Mouse (Mus musculus) kidney, adult 9 months (tissue): ENCODE measurements at regions not wholly inside any gene's neighbourhood (a gene's known extent, or its start where the extent isn't known, plus 50 kb on each side); places are given as distances from the start of the nearest gene placed in this dataset.

Experiments used
- DNase-seq: peaks from one replicate; pipeline ENCODE4 v3.0.0; 2022

- DNase-seq: no peak
Observed at GRCm38 (mm10) chr14:66479181-66479580, 470.2 kb upstream of the Gulo start.

GRCm38 (mm10) chr14:66478562-66478961 is 469.6 kb upstream of the Gulo start:
- no peak for DNase-seq

- peak; percentile 33 for DNase-seq
Observed at GRCm38 (mm10) chr14:66475026-66475425, 466.0 kb upstream of the Gulo start.

DNA sequence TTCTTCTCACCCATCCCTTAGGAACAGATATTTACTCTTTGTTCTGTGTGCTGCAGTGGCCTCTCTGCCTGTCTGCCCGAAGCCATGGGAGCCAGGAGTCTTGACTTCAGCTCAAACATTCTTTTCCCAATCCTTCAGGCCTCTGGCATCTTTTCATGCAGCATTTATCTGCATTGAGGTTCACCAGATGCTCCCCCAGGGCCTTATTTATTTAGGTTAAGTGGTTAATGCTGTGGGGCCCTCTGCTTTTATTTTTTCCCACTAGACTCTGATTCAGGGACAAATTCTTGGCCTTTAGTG is 464.2 kb upstream of the Gulo start:
- DNase-seq: no peak

GRCm38 (mm10) chr14:66472537-66473250 is 463.7 kb upstream of the Gulo start:
- DNase-seq: no peak

DNA sequence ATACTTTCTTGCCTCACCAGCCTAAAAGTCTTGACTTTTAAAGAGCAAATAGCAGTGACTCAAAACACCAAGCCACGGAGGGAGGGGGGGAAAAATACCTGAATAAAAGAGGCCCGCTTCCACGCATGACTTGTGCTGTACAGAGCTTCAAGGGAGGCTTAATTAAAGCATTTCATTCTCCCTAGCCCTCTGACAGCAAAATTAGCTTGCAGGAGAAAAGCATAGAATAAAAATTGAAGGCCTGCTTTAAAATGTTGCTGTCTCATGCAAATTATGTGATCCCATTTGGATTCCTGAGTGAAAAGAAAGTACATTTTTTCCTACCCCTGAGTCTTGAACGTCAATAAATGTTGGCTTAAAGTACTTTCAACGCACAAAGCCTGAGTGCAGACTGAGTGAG is 453.1 kb upstream of the Gulo start:
- no peak for DNase-seq

- DNase-seq: no peak
Observed at GRCm38 (mm10) chr14:66460795-66461194, 451.8 kb upstream of the Gulo start.

GRCm38 (mm10) chr14:66458696-66459095 is 449.7 kb upstream of the Gulo start:
- no peak for DNase-seq

- DNase-seq: no peak
Observed at GRCm38 (mm10) chr14:66457300-66457699, 448.3 kb upstream of the Gulo start.

- no peak for DNase-seq
Observed at GRCm38 (mm10) chr14:66452828-66453227, 443.8 kb upstream of the Gulo start.

DNA sequence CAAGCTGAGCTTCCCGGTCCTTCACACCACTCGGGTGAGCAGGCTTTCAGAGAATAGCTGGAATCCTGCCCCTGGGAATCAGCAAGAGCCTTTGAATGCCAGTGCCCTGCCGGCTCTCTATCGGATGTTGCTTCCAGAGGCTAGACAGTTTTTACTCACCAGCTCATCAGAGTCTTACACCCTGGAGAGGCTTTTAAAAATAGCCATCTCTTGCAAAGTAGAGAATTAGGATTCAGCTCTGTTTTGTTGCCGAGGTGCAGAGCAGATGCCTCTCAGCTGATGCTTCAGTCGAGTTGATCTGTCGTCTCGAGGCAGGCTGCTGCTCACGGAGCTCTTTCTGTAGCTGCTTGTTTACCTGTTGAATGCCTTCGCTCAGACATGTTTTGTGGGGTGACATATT is 441.3 kb upstream of the Gulo start:
- DNase-seq: no peak

- no peak for DNase-seq
Observed at GRCm38 (mm10) chr14:66442576-66442975, 433.6 kb upstream of the Gulo start.

DNA sequence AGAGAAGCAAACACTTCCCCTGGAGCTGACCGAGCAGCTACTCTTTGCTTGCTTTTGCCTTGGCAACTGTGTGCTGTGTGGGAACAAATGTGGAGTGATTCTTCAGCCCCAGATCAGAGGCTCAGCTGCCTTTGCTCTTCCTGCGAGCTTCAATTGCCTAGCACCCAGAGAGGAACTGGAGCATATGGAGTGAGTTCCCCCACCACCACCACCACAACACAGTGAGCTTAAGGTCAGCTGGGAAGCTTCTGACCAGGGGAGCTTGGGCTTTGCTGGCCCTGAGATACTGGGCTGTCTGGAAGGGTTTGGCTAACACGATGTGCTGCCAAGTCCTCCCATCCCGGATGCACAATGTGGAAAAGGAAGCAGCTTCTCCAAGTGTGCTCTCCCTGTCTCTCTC is 432.8 kb upstream of the Gulo start:
- no peak for DNase-seq

GRCm38 (mm10) chr14:66438572-66438971 is 429.6 kb upstream of the Gulo start:
- DNase-seq: no peak

GRCm38 (mm10) chr14:66438001-66438400 is 429.0 kb upstream of the Gulo start:
- no peak for DNase-seq

GRCm38 (mm10) chr14:66431630-66432029 is 422.6 kb upstream of the Gulo start:
- no peak for DNase-seq

DNA sequence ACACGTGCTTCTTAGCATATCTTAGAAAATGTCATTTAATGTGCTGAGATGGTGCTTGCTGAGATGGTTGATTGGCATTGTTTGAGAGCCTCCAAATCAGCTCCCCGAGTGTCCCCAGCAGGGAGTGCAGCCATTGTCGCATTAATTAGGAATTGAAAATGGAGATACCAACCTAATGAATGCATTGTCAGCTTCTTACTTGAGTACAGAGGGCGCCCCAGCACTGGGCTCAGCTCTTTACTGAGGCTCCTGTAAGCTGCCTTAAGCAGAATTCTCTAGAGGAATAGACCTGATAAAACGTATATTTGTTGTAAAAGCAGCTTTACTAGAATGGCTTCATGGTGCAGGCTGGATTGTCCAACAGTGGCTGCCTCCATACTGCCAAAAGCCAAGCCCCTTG is 415.1 kb upstream of the Gulo start:
- DNase-seq: no peak
